Mouse (Mus musculus): ENCODE results near the gene Casc1.

Gene Casc1

DNA sequence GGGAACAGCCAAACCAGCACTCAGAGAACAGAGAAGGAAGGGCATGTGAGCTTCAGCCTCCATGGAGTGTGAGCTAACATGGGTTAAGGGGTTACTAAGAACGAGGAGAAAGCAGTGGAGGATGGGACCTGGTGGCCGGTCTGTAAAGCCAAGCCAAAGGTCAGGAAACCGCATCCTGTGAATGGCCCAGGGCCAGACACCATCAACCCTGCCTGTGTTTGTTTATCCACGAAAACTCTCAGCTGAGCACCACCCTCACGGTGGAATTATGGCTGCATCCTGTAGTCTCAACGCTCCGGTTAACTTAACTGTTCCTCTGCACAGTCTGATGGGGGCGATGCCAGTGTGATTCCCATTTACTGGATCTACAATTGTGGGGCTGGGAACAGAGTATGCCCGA lies 75.0 kb downstream of the Casc1 start:
- DNase-seq = peak in 1 of 2 experiments; percentile 6

DNA sequence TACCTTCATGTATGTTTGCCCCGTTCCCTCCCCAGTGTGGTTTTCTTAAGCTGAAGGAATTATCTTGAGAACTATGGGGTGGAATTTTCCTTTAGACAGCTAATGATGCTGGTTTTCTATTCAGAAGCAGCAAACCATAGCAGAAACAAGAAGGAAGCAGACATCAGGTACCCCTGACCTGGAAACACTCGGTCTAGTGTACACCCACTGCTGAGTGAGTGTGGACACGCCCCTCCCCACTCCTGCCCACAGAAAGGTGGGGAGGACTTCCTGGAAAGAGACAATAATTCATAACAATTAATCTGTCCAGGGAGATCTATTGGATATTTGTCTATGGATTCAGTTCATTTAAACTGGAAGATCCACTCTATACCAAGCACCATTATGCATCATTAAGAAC lies 75.5 kb downstream of the Casc1 start:
- peak in 1 of 2 experiments; percentile 5 for DNase-seq

DNA sequence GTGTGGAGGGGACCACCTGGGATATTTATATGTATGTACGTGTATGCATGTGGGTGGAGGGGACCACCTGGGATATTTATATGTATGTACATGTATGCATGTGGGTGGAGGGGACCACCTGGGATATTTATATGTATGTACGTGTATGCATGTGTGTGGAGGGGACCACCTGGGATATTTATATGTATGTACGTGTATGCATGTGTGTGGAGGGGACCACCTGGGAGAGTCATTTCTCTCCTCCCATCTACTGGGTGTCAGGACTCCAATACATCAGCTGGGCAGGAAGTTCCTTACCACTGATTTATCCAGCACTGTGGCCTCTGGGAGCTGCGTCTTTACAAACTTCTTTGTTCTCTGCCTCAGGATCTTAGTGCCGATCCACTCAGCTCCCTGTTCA lies 77.8 kb downstream of the Casc1 start:
- peak in 1 of 2 experiments; percentile 1 for DNase-seq

DNA sequence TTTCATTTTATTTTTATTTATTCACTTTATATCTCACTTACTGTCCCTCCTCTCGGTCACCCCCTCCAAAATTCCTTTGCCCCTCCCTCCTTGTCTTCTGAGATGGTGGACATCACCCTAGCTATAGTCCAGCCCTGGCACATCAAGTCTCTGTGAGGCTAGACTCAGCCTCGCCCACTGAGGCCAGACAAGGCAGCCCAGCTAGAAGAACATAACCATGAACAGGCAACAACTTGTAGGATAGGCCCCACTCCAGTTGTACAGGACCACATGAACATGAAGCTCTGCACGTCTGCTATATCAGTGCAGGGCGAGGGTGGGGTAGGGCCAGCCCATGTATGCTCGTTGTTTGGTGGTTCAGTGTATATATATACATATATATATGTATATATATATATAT lies 78.8 kb downstream of the Casc1 start:
- DNase-seq = peak in 1 of 2 experiments; percentile 4

DNA sequence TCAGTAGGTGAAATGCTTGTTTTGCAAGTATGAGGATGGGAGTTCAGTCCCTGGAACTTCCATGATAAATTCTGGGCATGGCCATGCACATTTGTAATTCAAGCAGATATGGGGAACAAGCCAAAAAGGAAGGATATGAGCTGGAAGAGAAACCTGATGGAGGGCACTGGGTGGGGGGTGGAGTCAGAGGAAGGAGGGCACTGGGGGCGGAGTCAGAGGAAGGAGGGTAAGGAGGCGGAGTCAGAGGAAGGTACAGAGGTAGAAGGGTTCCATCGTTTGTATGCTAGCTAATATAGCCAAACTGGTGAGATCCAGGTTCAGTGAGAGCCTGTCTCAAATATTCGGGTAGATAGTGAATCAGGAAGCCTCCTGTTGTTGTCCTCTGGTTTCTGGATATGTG lies 81.2 kb downstream of the Casc1 start:
- DNase-seq = peak in 1 of 2 experiments; percentile 37

DNA sequence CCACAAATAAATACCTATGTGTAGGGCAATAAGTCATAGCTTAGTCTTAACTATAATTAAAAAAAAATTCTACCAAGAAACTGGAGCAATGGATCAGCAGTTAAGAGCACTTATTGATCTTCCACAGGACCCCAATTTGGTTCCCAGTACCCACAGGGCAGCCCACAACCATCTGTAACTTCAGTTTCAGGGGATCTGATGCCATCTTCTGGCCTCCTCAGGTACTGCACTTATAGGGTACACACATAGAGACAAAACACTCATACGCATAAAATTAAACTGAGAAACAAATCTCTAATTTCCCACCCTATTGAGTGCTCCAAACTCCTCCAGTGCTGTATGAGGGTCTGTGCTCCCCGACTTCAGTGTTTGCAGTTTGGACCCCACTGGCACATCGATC lies 83.2 kb downstream of the Casc1 start:
- no peak for DNase-seq

DNA sequence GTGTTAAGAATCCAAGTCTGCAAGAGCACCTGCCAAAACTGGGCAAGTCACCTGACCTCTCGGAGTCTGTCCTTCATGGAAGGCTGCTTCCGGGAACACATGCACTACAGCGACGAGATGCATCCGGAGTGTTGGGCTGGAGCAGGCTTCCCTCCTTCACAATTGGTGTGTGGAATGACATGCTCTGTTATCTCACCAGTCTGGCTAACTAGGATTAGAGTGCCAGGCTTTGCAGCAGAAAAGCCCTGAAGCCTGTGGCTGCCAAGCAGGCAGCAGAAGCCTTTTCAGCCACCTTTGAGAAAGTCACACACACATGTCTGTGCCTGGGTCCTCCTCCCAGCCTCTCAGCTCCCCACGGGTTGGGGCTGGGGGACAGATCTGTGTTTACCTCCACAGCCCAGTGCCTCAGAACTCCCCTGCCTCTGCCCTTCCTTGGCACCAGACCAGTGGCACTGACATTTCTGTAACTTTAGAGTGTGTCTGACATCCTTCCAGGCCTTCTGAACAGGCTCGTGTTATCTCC lies 85.2 kb downstream of the Casc1 start:
- DNase-seq = peak in 1 of 2 experiments; percentile 20
